Mouse (Mus musculus): ENCODE results near the gene Tmc3. TPM values are rescaled to one million over a fixed set of nuclear protein-coding genes. Genes with fewer than 3 reads are reported as not detected.

Gene Tmc3
- polyA plus RNA-seq, 1 experiment from 2014 or later: 0.46 TPM

DNA sequence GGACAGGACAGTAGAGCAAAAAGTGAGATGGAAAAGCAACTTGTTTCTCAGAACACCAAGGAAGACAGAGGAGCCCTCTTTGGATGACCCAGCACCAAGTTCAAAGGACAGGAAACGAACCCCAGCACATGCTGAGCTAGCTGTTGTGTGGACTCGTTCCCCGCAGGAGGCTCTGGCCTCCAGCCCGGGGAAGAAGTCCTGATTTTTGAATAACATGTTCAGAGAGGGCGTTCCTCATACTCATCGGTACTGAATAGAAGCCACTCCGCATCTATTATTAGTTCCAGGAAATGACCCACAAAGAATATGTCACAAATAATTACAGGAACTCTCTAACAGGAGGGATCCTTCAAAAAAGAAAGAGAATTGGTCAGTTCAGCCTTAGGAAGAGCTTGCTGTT is 18.8 kb upstream of the Tmc3 start:
- H3K9ac ChIP-seq: no peak overlapping the region
- no peak overlapping the region for H3K4me3 ChIP-seq
- no peak overlapping the region for H3K4me2 ChIP-seq
- H3K27ac ChIP-seq: no peak overlapping the region
- H3K27me3 ChIP-seq (replicated peaks): no peaks in the 10 kb centered on the region
- WGBS (ENCODE audit: insufficient replicate concordance): 30% methylated on average over 7 of the region's 7 CpGs
- H3K36me3 ChIP-seq: no peaks in the 10 kb centered on the region
- ATAC-seq: no peak
- H3K9me3 ChIP-seq (replicated peaks): no peaks in the 10 kb centered on the region
- no peaks in the 10 kb centered on the region; the same call in 1 of the 2 replicates for H3K4me1 ChIP-seq

DNA sequence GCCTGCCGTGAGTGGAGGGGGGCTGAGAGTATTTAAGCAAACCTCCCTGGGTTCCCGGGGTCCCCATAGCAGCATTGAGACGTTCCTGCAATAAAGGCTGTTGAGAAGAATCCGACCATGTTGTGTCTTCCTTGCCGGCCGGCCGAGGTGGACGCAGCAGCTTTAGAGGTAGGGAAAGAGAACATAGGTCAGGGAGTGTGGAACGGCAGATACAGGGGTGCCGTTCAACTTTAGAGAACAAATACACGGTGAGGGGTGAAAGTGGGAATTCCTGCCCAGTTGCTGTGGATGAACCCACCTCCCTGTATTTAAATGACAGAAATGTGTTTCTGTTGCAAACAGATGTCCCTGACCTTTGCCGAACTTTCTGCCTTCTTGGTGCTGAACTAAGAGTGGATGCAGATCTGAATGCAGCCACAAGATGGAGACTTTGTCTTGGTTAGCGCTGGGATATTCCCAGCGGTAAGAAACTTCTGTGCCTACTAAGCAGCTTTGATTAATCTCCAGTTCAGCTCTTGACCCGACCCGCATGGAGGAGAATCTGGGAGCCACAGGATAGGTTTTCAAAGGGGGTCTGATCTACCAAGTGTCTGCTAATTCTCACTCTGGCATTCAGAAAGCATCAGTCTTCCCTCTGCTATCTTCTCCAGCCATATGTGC is 16.8 kb upstream of the Tmc3 start:
- H3K4me3 ChIP-seq: no peak overlapping the region
- no peaks in the 10 kb centered on the region; the same call in 1 of the 2 replicates for H3K4me1 ChIP-seq
- no peak overlapping the region for H3K9ac ChIP-seq
- no peaks in the 10 kb centered on the region for H3K27me3 ChIP-seq (replicated peaks)
- 45% methylated on average over 16 of the region's 16 CpGs for WGBS (ENCODE audit: insufficient replicate concordance)
- no peaks in the 10 kb centered on the region for H3K9me3 ChIP-seq (replicated peaks)
- H3K27ac ChIP-seq: no peak overlapping the region
- ATAC-seq: no peak
- H3K4me2 ChIP-seq: no peak overlapping the region
- no peaks in the 10 kb centered on the region for H3K36me3 ChIP-seq

DNA sequence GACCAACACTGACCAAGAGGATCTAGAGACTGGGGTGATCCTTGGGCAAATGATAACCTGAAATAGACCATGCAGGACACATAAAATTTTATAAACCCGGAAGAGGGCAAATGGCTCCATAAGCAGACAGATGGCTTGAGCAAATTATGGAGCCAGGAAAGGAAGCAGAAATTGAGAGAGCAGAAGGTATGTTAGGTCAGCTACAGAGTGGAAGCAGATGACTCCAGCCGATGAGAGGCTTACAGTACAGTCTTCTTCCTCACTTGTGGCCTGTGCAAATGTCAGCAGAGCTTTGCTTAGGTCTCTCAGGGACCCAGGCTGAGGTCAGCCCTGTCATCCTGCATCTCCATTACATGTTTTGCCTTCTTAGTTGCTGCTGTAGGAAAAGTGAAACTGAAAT is 15.9 kb upstream of the Tmc3 start:
- H3K4me3 ChIP-seq: no peak overlapping the region
- no peaks in the 10 kb centered on the region for H3K27me3 ChIP-seq (replicated peaks)
- H3K4me2 ChIP-seq: no peak overlapping the region
- WGBS (ENCODE audit: insufficient replicate concordance): 71% methylated on average over 2 of the region's 2 CpGs
- no peaks in the 10 kb centered on the region; the same call in 1 of the 2 replicates for H3K4me1 ChIP-seq
- no peak overlapping the region for H3K9ac ChIP-seq
- no peak overlapping the region for H3K27ac ChIP-seq
- no peak for ATAC-seq
- H3K36me3 ChIP-seq: no peaks in the 10 kb centered on the region
- H3K9me3 ChIP-seq (replicated peaks): no peaks in the 10 kb centered on the region

DNA sequence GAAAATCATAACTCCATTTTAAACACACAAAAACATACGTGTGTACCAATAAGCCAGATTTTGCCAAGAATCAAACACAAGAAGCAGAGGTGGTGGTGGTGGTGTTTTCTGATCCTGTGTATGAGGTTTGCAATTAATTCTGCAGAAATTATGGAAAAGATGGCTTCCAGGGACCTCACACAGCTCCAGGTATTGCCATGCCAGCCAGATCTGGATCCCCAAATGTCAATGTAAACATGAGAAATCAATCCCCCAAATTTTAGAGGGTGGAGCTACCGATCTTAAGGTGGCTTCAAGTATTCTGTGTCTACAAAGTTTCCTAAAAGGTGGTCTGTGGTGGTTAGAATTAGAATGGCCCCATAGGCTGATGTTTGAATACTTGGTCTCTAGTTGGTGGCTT is 15.3 kb upstream of the Tmc3 start:
- H3K27me3 ChIP-seq (replicated peaks): no peaks in the 10 kb centered on the region

DNA sequence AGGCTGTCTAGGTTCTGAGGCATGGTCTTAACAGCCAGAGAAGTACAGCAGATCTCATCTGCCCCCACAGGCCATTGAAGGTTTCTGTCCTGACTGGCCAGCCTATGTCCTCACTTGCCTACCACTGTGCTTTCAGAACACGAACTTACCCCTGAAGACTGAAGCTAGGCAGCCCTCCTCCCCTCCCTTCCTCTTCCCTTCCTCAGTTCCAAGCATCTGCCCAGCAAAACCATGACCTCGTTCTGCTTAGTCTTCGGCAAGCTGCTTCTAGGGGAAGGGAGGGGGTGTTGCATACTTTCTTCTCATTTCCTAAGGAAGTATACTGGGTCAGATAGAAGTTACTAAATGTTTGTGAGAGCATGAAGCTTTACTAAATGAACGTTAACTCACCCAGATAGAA is 13.7 kb upstream of the Tmc3 start:
- H3K27ac ChIP-seq: no peak overlapping the region
- no peak overlapping the region for H3K4me3 ChIP-seq
- no peaks in the 10 kb centered on the region for H3K27me3 ChIP-seq (replicated peaks)
- H3K36me3 ChIP-seq: no peaks in the 10 kb centered on the region
- H3K4me2 ChIP-seq: no peak overlapping the region
- H3K9ac ChIP-seq: no peak overlapping the region
- no peak for ATAC-seq
- H3K9me3 ChIP-seq (replicated peaks): no peaks in the 10 kb centered on the region
- H3K4me1 ChIP-seq: no peaks in the 10 kb centered on the region
- WGBS (ENCODE audit: insufficient replicate concordance): 16% methylated on average over 4 of the region's 4 CpGs

More for the DNA sequence above, 15.3 kb upstream of the Tmc3 start:
- Histone ChIP-seq H3K9ac (no peak overlapping the region), H3K27ac (no peak overlapping the region), H3K36me3 (no peaks in the 10 kb centered on the region), H3K4me1 (no peaks in the 10 kb centered on the region; the same call in 1 of the 2 replicates), H3K9me3 (replicated peaks) (no peaks in the 10 kb centered on the region), H3K4me3 (no peak overlapping the region), H3K4me2 (no peak overlapping the region)
- no peak for ATAC-seq
- WGBS (ENCODE audit: insufficient replicate concordance): 66% methylated on average over 2 of the region's 2 CpGs

DNA sequence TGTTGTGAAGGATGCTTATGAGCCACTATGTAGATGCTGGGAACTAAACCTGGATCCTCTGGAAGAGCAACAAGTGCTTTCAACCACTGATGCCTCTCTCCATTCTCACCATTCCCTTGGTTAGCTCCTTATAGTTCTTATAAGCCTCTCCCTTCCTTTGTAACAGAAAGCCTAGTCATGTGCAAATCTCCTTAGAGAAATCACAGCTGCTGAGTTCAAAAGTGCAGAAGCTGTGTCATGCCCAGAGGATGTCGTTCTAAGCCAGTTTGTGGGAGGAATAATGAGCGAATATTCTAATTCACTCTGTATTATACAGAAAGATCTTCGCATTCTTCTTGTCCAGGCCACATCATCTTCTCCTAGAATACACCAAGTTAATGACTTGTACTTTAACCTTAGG is 12.8 kb upstream of the Tmc3 start:
- H3K4me2 ChIP-seq: no peak overlapping the region
- no peak overlapping the region for H3K27ac ChIP-seq
- ATAC-seq: no peak
- H3K27me3 ChIP-seq (replicated peaks): no peaks in the 10 kb centered on the region
- H3K4me1 ChIP-seq: no peaks in the 10 kb centered on the region
- no peak overlapping the region for H3K4me3 ChIP-seq
- WGBS (ENCODE audit: insufficient replicate concordance): 60% methylated on average over 3 of the region's 3 CpGs
- no peaks in the 10 kb centered on the region for H3K9me3 ChIP-seq (replicated peaks)
- H3K9ac ChIP-seq: no peak overlapping the region
- H3K36me3 ChIP-seq: no peaks in the 10 kb centered on the region

DNA sequence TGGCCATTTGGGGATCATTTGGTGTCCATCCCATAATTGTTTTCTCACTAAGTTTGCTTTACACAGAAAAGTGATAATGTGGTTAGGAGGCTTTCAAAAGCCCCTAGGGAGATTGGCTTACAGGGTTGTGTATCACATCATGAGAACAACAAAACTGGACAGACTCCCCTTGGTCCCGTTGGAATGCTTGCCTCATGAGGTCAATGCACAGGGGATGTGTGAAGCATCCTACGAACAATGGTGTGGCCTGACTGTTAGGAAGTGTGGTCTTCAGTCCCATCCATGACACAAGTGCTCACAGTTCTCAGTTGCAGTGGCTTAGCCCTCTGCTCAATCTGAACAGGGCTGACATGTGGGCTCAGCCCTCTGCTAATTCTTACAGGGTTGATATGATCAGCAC is 12.3 kb upstream of the Tmc3 start:
- Histone ChIP-seq H3K36me3 (no peaks in the 10 kb centered on the region), H3K27ac (no peak overlapping the region), H3K9ac (no peak overlapping the region), H3K9me3 (replicated peaks) (no peaks in the 10 kb centered on the region), H3K27me3 (replicated peaks) (no peaks in the 10 kb centered on the region), H3K4me2 (no peak overlapping the region), H3K4me3 (no peak overlapping the region), H3K4me1 (no peaks in the 10 kb centered on the region)
- ATAC-seq: no peak
- WGBS (ENCODE audit: insufficient replicate concordance): 69% methylated on average over 2 of the region's 2 CpGs

DNA sequence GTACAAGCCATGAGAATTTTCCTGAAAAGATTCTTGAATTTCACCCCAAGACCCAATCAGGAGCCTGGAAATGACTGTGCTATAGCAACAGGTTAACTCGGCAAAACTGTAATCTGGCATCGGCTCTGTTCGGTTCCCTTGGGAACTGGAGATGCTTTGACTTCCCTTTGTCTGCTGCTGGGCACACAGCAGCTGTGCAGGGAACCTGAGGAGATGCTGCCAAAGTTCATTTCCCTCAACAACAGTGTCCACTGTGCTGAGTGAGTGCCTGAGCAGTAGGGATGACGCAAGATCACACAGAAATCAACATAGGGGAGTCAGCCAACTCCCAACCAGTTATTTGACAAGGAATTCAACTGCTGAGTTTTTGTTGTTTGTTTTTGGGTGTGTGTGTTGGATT is 3.8 kb upstream of the Tmc3 start:
- no peak overlapping the region for H3K9ac ChIP-seq
- ATAC-seq: peak; percentile 21; the same call in 1 of the 2 replicates
- H3K4me2 ChIP-seq: no peak overlapping the region
- no peaks in the 10 kb centered on the region for H3K36me3 ChIP-seq
- H3K4me1 ChIP-seq: peaks cover 19% of the 10 kb centered on the region
- H3K27ac ChIP-seq: no peak overlapping the region
- WGBS (ENCODE audit: insufficient replicate concordance): 73% methylated on average over 4 of the region's 4 CpGs
- no peaks in the 10 kb centered on the region for H3K9me3 ChIP-seq (replicated peaks)
- no peak overlapping the region for H3K4me3 ChIP-seq
- H3K27me3 ChIP-seq (replicated peaks): no peaks in the 10 kb centered on the region

DNA sequence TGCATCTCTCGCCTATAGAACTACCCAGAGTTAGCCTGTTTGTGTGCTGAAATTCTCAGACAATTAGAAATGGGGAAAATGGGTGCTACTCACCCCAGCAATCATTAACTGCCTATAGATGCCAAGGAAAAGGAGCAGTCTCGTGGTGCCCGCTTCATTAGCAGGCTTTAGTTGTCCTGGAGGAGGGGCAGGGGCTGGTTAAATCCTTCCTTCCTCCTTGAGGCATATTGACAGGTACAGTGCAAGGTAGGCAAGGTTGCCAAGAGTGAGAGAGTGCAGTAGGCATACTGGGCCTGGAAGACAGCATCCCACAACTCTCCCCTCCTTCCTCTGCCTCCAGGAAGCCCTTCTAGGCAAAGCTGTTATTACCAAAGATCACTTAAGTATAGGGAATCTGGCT is 9.3 kb downstream of the Tmc3 start:
- WGBS (ENCODE audit: insufficient replicate concordance): 55% methylated on average over 3 of the region's 3 CpGs
- peaks cover 4% of the 10 kb centered on the region; the same call in 1 of the 2 replicates for H3K4me1 ChIP-seq
- no peak overlapping the region for H3K4me3 ChIP-seq
- no peaks in the 10 kb centered on the region for H3K36me3 ChIP-seq
- no peak for ATAC-seq
- no peak overlapping the region for H3K9ac ChIP-seq
- H3K27ac ChIP-seq: no peak overlapping the region
- H3K4me2 ChIP-seq: no peak overlapping the region
- no peaks in the 10 kb centered on the region for H3K9me3 ChIP-seq (replicated peaks)
- H3K27me3 ChIP-seq (replicated peaks): no peaks in the 10 kb centered on the region

DNA sequence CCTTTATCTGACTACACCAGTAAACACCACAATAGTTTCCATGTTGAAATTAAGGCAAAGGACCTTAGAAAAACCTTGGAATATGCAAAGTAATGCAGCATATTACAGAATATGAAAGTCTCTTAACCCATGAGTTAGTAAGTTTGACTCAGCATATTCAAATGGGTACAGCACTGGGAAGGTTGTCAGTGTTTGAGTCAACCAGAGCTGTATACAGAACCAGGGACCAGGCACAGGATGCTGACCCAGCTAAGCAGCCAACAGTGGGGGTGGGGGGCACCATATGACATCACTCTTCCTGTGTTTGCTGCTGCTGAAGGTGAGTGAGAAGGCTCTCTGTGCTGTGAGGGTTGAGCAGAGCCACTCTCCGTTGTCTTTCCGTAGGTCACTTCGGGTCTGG is 12.3 kb downstream of the Tmc3 start:
- Histone ChIP-seq H3K27me3 (replicated peaks) (no peaks in the 10 kb centered on the region), H3K4me3 (no peak overlapping the region), H3K4me1 (peaks cover 13% of the 10 kb centered on the region), H3K4me2 (no peak overlapping the region), H3K9me3 (replicated peaks) (no peaks in the 10 kb centered on the region), H3K36me3 (no peaks in the 10 kb centered on the region), H3K27ac (no peak overlapping the region), H3K9ac (no peak overlapping the region)
- 86% methylated on average over 3 of the region's 3 CpGs for WGBS (ENCODE audit: insufficient replicate concordance)
- ATAC-seq: no peak

DNA sequence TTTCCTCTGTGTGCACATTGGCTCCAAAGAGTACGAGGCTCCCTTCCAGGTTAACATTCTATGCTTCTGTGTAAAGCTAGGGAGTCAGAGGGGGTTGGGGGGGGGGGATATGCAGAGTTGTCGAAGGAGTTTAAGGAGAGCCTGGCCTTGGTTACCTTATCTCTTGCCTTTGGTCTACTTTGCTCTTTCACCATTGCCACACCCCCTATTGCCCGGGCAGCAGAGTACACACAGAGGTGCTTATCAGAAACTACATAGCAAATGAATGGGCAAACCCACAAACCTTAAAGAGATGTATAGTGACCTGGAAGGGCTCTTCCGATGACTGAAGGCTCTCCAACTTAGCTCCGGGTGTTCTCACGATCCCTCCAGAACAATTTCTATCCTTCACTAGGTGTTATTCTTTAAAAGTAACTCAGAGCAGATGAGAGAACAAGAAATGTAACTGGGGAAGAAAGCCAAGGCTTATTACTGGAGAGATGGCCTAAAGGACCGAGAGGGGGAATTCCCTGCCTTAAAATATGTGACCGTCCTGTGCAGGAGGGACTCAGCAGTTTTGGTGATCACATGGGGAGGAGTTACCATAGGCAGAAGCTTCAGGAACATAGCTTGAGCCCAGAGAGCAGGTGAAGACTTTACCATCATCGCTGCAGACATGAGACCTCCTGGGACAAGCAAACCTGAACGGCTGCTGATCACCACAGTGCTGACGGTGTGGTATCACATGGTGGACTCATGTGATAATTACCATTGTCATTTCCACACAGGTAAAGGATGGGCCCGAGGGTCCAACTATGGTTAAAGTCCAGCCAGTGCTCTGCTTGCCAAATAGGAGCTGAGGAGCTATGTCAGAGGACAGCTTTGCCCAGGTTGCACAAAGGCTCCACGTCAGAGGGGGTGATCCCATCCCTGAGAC is 14.5 kb downstream of the Tmc3 start:
- Histone ChIP-seq H3K4me3 (no peak overlapping the region), H3K36me3 (no peaks in the 10 kb centered on the region), H3K9ac (no peak overlapping the region), H3K9me3 (replicated peaks) (no peaks in the 10 kb centered on the region), H3K4me1 (peaks cover 13% of the 10 kb centered on the region), H3K27ac (no peak overlapping the region), H3K27me3 (replicated peaks) (no peaks in the 10 kb centered on the region), H3K4me2 (no peak overlapping the region)
- 57% methylated on average over 13 of the region's 13 CpGs for WGBS (ENCODE audit: insufficient replicate concordance)
- ATAC-seq: no peak

DNA sequence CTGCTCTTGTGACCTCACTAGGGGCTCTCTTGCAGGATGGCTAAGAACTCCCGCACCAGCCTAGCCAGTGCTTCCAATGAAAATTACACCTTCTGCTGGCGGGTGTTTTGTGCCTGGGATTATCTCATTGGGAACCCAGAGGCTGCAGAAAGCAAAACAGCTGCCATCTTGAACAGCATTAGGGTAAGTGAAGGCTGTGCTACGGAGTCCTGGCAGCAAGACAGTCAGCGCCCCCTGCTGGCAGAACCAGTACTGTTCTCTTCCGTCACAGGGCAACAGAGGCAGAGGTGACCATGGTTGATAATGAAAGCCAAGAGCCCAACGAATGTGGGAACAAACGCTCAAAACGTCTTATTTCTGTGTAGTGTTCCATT is 15.2 kb downstream of the Tmc3 start:
- no peak overlapping the region for H3K9ac ChIP-seq
- no peaks in the 10 kb centered on the region for H3K36me3 ChIP-seq
- H3K27me3 ChIP-seq (replicated peaks): no peaks in the 10 kb centered on the region
- H3K9me3 ChIP-seq (replicated peaks): no peaks in the 10 kb centered on the region
- no peak overlapping the region for H3K27ac ChIP-seq
- peaks cover 13% of the 10 kb centered on the region for H3K4me1 ChIP-seq
- WGBS (ENCODE audit: insufficient replicate concordance): 38% methylated on average over 8 of the region's 8 CpGs
- no peak overlapping the region for H3K4me3 ChIP-seq
- ATAC-seq: no peak
- H3K4me2 ChIP-seq: no peak overlapping the region

Measured in liver, embryonic 12.5 days (tissue).